Mouse (Mus musculus) stomach, embryonic 15.5 days (tissue): ENCODE measurements around the gene Olfr573-ps1. TPM values are rescaled to one million over a fixed set of nuclear protein-coding genes. Genes with fewer than 3 reads are reported as not detected.

Experiments used
- ATAC-seq: fragments of 200-750 bp; cut with Nextera tagmentation; 2 replicates; pipeline ENCODE4 v1.8.0; 2017; ENCODE audit warnings: low read depth, moderate number of reproducible peaks, moderate TSS enrichment; ENCODE audit not compliant: insufficient read depth, low FRiP score
- H3K27ac ChIP-seq: fragments of 300-500 bp; sonication (generic); 2 replicates; pipeline ENCODE4 v1.5.1; 2015; ENCODE audit warnings: mild to moderate bottlenecking, inconsistent platforms
- H3K27me3 ChIP-seq: fragments of 300-500 bp; sonication (generic); replicated peaks from 2 replicates; pipeline ENCODE4 v1.6.1; 2015; ENCODE audit warnings: inconsistent platforms
- H3K36me3 ChIP-seq: fragments of 300-500 bp; sonication (generic); 2 replicates; pipeline ENCODE4 v1.6.1; 2015; ENCODE audit warnings: inconsistent platforms
- H3K4me1 ChIP-seq: fragments of 300-500 bp; sonication (generic); 2 replicates; pipeline ENCODE4 v1.6.1; 2015; ENCODE audit warnings: inconsistent platforms
- H3K4me2 ChIP-seq: fragments of 300-500 bp; sonication (generic); 2 replicates; pipeline ENCODE4 v1.6.1; 2015; ENCODE audit warnings: mild to moderate bottlenecking, inconsistent platforms
- H3K4me3 ChIP-seq: fragments of 300-500 bp; sonication (generic); replicated peaks from 2 replicates; pipeline ENCODE4 v1.5.1; 2015; ENCODE audit warnings: inconsistent platforms
- H3K9ac ChIP-seq: fragments of 300-500 bp; sonication (generic); 2 replicates; pipeline ENCODE4 v1.6.1; 2015; ENCODE audit warnings: inconsistent platforms
- H3K9me3 ChIP-seq: fragments of 300-500 bp; sonication (generic); 2 replicates; pipeline ENCODE4 v1.6.1; 2016; ENCODE audit warnings: inconsistent platforms
- WGBS: fragments of 180-500 bp; shearing (Covaris S2); methylation state at CpG from one replicate; pipeline ENCODE4 v1.1.7; 2015; 5-methylcytosine and 5-hydroxymethylcytosine counted together
- polyA plus RNA-seq: library from polyadenylated mRNA; unstranded; fragments of >200 nt; fragmentation: Nextera tagmentation; extraction: Ambion mirVana; gene quantifications from 2 replicates; pipeline ENCODE4 v1.2.1, GENCODE M21; 2015

Gene Olfr573-ps1
- polyA plus RNA-seq, 1 experiment from 2014 or later: not detected

DNA sequence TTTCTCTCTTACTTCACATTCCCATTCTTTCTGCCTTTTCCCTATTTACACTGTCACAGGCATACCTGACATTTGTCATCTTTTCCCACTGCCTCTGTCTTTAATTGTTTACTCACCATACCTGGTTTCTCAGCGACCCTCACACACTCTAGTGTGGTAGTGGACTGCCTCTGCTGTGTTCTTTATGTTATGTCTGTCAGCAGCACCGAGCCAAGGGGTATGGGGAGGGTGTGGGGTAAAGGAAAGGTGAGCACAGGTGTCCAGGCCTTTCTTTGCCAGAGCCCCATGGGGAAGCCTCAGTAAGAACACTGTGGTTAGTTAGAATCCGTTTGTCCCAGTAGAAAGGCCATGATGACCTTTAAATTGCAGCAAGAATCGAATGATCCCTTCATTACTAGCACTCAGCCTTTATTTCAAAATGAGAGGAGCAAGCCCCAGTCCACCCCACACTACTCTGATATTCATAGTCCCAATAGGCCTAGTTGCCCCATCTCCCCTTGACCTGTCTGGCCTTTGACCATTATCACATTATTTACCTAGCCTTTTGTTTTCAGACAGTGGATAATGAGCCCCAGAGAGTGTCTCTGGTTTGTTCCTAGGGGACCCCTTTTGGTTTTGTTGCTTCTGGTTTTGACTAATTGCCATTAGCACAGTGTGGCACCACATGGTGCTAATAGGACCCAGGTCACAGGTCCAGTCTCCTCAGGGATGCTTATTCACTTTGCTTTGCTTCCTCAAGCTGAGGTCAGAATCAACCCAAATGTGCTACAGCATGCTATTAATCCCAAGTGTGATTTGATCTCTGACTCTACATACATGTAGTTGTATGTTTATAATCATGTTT lies 25.1 kb downstream of the Olfr573-ps1 start, which contains the start of gene Olfr571:
TSS of gene Olfr571 (minus strand) at position 505 of the 844 bp plus-strand sequence.
- Histone ChIP-seq H3K36me3 (no peaks in the 10 kb centered on the region), H3K4me1 (no peaks in the 10 kb centered on the region), H3K9me3 (no peaks in the 10 kb centered on the region), H3K27me3 (no peaks in the 10 kb centered on the region), H3K9ac (no peak within 1 kb of the TSS), H3K27ac (no peak within 1 kb of the TSS), H3K4me2 (no peak within 1 kb of the TSS), H3K4me3 (no peak within 1 kb of the TSS)
- WGBS: 58% methylated on average over 4 of the region's 4 CpGs
- ATAC-seq: no peak

DNA sequence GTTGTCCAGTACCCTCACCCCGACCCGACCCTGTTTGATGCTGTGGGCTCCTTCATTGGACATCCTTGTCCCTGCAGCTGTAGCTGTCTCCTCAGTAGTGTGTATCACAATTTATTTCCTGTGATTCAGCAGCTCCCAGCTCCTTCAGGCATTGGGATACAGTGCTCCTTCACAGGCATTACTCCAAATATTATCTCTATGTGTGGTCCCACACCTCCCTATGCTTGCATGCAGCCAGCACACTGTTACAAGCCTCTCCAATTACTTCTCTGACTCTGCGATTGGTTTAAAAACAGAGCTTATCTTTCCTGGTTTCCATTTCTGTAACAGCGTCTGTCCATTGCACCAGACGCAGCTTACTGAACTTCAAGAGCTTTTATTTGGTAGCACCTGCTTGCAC lies 26.0 kb downstream of the Olfr573-ps1 start:
- Histone ChIP-seq H3K9me3 (no peaks in the 10 kb centered on the region), H3K36me3 (no peaks in the 10 kb centered on the region), H3K4me3 (no peak overlapping the region), H3K4me2 (no peak overlapping the region), H3K9ac (no peak overlapping the region), H3K27me3 (no peaks in the 10 kb centered on the region), H3K4me1 (no peaks in the 10 kb centered on the region), H3K27ac (no peak overlapping the region)
- ATAC-seq: no peak
- WGBS: 45% methylated on average over 5 of the region's 5 CpGs

DNA sequence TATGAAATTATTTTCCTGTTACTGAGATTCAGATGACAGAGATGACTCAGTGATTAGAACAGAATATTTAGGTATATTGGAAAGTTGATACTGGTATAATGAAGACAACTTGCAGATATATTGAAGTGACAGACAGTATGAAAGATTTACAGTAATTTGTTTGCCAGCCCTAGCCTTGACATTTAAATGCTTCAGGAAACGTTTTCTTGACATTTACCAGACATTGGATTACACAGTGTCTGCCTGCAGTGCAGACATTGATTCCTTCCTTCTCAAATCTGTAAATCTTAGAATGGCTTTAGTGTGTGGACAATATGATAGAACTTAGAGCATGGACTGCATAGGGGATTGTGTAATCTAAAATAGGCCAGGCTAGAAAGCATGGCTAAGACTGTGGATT lies 27.1 kb downstream of the Olfr573-ps1 start:
- WGBS: 7% methylated on average over 1 of the region's 1 CpGs
- H3K27ac ChIP-seq: no peak overlapping the region
- no peaks in the 10 kb centered on the region for H3K27me3 ChIP-seq
- no peaks in the 10 kb centered on the region for H3K9me3 ChIP-seq
- no peaks in the 10 kb centered on the region for H3K4me1 ChIP-seq
- H3K36me3 ChIP-seq: no peaks in the 10 kb centered on the region
- H3K4me2 ChIP-seq: no peak overlapping the region
- H3K9ac ChIP-seq: no peak overlapping the region
- ATAC-seq: no peak
- no peak overlapping the region for H3K4me3 ChIP-seq

Other genes starting within 250 kb of the Olfr573-ps1 start
- not detected in 2 replicates for gene Olfr557, start 246.7 kb downstream of the Olfr573-ps1 start, polyA plus RNA-seq
- gene Olfr558, start 240.4 kb downstream of the Olfr573-ps1 start, polyA plus RNA-seq: 0.18 and 0.30 TPM in 2 replicates
- not detected in 2 replicates for gene Olfr33, start 223.5 kb downstream of the Olfr573-ps1 start, polyA plus RNA-seq
- not detected in 2 replicates for gene Olfr559, start 215.1 kb downstream of the Olfr573-ps1 start, polyA plus RNA-seq
- gene Olfr560, start 183.2 kb downstream of the Olfr573-ps1 start, polyA plus RNA-seq: not detected in 2 replicates
- gene Olfr78, start 183.1 kb downstream of the Olfr573-ps1 start, polyA plus RNA-seq: 0.28 and 0.44 TPM in 2 replicates
- not detected in 2 replicates for gene Olfr561, start 171.4 kb downstream of the Olfr573-ps1 start, polyA plus RNA-seq
- not detected in 2 replicates for gene Olfr564, start 139.1 kb downstream of the Olfr573-ps1 start, polyA plus RNA-seq
- not detected in 2 replicates for gene Olfr566, start 83.8 kb downstream of the Olfr573-ps1 start, polyA plus RNA-seq
- not detected in 2 replicates for gene Olfr568, start 65.5 kb downstream of the Olfr573-ps1 start, polyA plus RNA-seq
- not detected in 2 replicates for gene Olfr569, start 51.7 kb downstream of the Olfr573-ps1 start, polyA plus RNA-seq
- gene Olfr570, start 48.0 kb downstream of the Olfr573-ps1 start, polyA plus RNA-seq: not detected in 2 replicates
- gene Olfr571, start 25.0 kb downstream of the Olfr573-ps1 start, polyA plus RNA-seq: not detected in 2 replicates
- gene Olfr572, start 18.2 kb downstream of the Olfr573-ps1 start, polyA plus RNA-seq: not detected in 2 replicates
- gene Olfr574, start 5.9 kb upstream of the Olfr573-ps1 start, polyA plus RNA-seq: not detected in 2 replicates
- gene Olfr575, start 16.2 kb upstream of the Olfr573-ps1 start, polyA plus RNA-seq: not detected in 2 replicates
- gene Olfr576, start 20.1 kb upstream of the Olfr573-ps1 start, polyA plus RNA-seq: not detected in 2 replicates
- not detected in 2 replicates for gene Olfr577, start 33.4 kb upstream of the Olfr573-ps1 start, polyA plus RNA-seq
- not detected in 2 replicates for gene Olfr578, start 46.7 kb upstream of the Olfr573-ps1 start, polyA plus RNA-seq
- not detected in 2 replicates for gene Olfr582, start 95.4 kb upstream of the Olfr573-ps1 start, polyA plus RNA-seq
- gene Olfr583, start 108.7 kb upstream of the Olfr573-ps1 start, polyA plus RNA-seq: not detected in 2 replicates
- not detected in 2 replicates for gene Olfr584, start 139.3 kb upstream of the Olfr573-ps1 start, polyA plus RNA-seq
- not detected in 2 replicates for gene Olfr585, start 155.1 kb upstream of the Olfr573-ps1 start, polyA plus RNA-seq
- not detected in 2 replicates for gene Olfr586, start 183.1 kb upstream of the Olfr573-ps1 start, polyA plus RNA-seq
- not detected in 2 replicates for gene Olfr588-ps1, start 198.3 kb upstream of the Olfr573-ps1 start, polyA plus RNA-seq
- not detected in 2 replicates for gene Olfr589, start 213.8 kb upstream of the Olfr573-ps1 start, polyA plus RNA-seq
- gene Olfr591, start 235.8 kb upstream of the Olfr573-ps1 start, polyA plus RNA-seq: not detected in 2 replicates
- not detected in 2 replicates for gene Olfr592, start 242.2 kb upstream of the Olfr573-ps1 start, polyA plus RNA-seq